Mouse (Mus musculus) heart, postnatal 4 days (tissue): ENCODE data around the gene 2610528A11Rik. TPM values are rescaled to one million over a fixed set of nuclear protein-coding genes. Genes with fewer than 3 reads are reported as not detected.

Experiments used
- DNase-seq: peaks from one replicate; pipeline ENCODE4 v3.0.0; 2021
- total RNA-seq, 2 experiments: library from RNA; stranded (reverse); gene quantifications; 2 replicates each; pipeline ENCODE4 v1.2.3; 2021

The 2610528A11Rik gene
- total RNA-seq, 2 experiments from 2014 or later = 0.36 TPM; not detected in 1

DNA sequence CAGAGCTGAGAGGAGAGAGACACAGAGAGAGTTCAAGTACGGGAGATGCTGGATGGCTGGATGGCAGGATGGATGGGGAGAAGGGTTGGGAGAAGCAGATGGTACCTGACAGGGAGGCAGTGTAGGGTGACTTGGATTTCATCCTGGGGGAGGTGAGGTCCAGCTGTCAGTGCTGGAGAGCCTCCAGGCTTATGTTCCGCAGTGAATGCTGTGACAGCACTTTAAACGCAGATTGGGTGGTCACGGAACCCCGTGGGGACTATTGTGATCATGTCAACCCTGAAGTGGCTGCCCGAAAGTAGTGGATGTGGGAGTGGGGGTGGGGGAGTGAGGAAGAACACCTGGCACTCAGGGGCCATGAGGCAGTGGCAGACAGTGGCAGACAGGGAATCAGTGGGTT lies 19.4 kb downstream of the 2610528A11Rik start:
- no peak for DNase-seq

DNA sequence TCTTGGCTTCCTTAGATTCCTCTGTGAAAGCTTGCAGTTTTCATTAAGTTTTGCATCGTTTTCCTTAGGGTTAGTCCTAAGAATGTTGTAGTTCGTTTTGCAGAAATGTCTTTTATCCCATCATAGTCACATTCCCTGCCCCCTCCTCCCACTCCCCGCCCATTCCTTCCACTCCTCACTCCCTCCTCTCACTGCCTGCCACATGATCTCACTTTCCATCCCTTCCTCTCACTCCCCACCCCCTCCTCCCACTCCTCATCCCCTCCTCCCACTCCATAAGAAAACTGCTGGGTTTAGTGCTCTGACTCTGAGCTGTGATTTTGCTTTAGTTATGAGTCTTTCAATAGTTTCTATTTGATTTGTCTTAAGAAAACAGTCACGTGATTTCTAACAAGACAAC lies 30.1 kb downstream of the 2610528A11Rik start:
- DNase-seq = no peak

- DNase-seq = no peak
Measured at GRCm38 (mm10) chr14:37080724-37081123, 33.1 kb downstream of the 2610528A11Rik start.

- DNase-seq = peak; percentile 80
Measured at GRCm38 (mm10) chr14:37068516-37068915, 45.3 kb downstream of the 2610528A11Rik start.

GRCm38 (mm10) chr14:37067629-37068028 lies 46.2 kb downstream of the 2610528A11Rik start, which contains the start of gene Lrit2:
Lrit2 (plus strand) TSS chr14:37067929.
- DNase-seq = no peak

DNA sequence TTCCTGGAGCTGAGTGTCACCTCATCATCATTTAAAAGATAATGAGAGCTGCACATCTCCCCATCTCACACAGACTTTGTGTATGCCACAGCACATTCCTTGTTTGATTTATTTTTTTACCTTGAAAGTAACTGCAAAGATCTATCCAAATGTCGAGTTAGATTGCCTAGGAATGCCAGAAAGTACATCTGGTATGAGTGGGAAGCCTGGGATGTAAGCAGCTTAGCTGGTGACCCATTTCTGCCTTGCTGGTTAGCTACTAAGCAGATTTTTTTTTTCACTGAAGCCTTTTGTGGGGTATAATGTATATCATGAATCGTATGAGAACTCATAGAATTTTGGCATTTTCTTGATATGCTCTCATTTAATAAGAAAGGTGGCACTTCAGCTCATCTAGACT lies 47.2 kb downstream of the 2610528A11Rik start:
- DNase-seq = no peak

- no peak for DNase-seq
Measured at GRCm38 (mm10) chr14:37064849-37065248, 49.0 kb downstream of the 2610528A11Rik start.

Other genes starting within 250 kb of the 2610528A11Rik start
- 10 to 100 TPM; 95.0 to 96.6 TPM for gene Ccser2, start 145.2 kb downstream of the 2610528A11Rik start, total RNA-seq
- gene Rgr, start 65.1 kb downstream of the 2610528A11Rik start, total RNA-seq = not detected
- gene Lrit1, start 59.2 kb downstream of the 2610528A11Rik start, total RNA-seq = not detected
- gene Lrit2, start 46.1 kb downstream of the 2610528A11Rik start, total RNA-seq = not detected
- gene Cdhr1, start 15.7 kb downstream of the 2610528A11Rik start, total RNA-seq = under 1 TPM in 1 of 2 experiments, not detected in 1; 0.17 TPM
- 100 to 1,000 TPM; 375 to 382 TPM for gene Ghitm, start 21.2 kb upstream of the 2610528A11Rik start, total RNA-seq